Mouse (Mus musculus): ENCODE measurements around the gene Olfr733.

Gene Olfr733

DNA sequence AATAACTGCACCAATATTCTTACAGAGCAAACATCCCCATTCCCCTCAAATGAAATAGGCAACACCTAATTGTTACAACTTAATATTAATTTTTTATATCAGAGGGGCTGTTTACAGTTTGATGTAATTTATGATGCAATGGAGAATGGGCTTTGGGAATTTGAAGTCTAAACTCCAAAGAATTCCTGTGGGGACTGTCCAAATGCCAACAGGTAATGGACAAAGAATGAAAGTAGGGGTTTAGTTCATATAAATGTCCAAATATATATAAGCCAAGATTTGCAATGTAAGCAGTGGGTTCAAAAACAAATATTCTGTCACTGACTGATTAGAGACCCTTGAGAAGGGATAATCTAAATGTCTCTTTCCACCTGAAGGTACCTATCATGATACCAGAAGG lies at the start of gene Olfr733:
Gene Olfr733 (minus strand): TSS at position 101 of the 400 bp plus-strand sequence.
- no peak for DNase-seq

DNA sequence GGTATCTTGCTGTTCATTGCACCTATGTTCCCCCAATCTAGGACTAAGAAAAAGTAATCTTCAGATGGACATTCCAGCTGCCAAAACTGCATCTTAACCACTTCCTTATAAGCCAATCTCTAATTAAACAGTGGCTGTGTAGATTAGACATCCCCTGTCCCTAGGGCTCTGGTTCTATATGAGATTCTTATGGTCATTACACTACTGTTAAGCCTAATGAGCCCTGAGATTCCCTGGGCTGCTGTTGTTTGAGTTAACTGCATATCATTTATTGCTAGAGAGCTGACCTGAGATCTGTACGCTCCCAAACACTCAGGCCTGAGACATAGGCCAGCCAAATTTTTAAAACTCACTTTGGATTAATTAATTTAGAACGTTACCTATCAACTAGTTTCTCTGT lies 47.5 kb upstream of the Olfr733 start, which contains the start of gene Olfr735:
Gene Olfr735 (minus strand): TSS at position 77 of the 400 bp plus-strand sequence.
- no peak for DNase-seq

DNA sequence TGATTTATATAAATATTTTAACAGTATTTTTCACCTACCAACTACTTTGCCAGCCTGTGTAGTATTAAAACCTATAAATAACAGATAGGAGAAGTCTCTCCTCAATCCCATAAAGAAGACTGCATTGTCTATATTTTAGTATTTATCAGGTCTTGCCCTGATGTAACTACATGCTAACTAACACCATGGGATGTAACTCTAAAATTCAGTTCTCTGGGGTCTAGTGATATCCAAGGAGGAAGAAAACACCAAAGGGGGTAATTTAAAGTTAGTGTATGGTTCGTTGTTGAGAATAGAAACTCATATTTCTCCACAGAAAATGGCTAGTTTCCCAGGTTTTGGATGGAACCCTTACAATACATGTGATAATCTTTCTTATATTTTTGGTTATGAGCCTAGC lies 25.3 kb upstream of the Olfr733 start, which contains the start of gene Olfr734:
Gene Olfr734 (minus strand): TSS at position 101 of the 400 bp plus-strand sequence.
- DNase-seq: no peak

DNA sequence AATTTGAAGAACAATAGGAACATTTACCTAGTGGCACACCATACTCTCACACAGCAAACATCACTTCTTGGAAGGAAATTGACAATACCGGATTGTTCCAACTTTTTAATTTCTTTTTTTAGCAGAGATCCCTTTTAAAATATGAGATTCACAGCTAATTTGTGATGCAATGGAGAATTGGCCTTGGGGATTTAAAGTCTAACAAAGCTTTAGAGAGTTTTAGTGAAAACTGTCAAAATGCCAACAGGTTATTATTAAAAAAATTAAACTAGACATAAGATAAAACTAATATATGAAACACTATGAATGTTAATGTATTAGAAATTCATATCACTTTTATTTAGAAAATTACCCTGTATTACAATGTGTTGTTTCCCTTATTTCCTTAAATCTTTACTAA lies 17.2 kb downstream of the Olfr733 start, which contains the start of gene Olfr732:
Gene Olfr732 (minus strand): TSS at position 101 of the 400 bp plus-strand sequence.
- DNase-seq: no peak

All from spleen, adult 18-20 months (tissue).